Mouse (Mus musculus): ENCODE results near the gene 1110008L16Rik. TPM values are rescaled to one million over a fixed set of nuclear protein-coding genes. Genes with fewer than 3 reads are reported as not detected.
"Not testable (repeated sequence)": the region's sequence is repeated elsewhere in the genome, so short reads cannot be mapped to it uniquely, and the experiment has no call there.

Gene 1110008L16Rik
- total RNA-seq (2021), result 1 to 10 TPM; 7.5 to 8.7 TPM

GRCm38 (mm10) chr12:55299336-55299735, at the start of gene 1110008L16Rik:
TSS of gene 1110008L16Rik (plus strand) at chr12:55299577.
- intact Hi-C loops (cut with DNase I), result no loop called here
- no peak for DNase-seq (ENCODE audit: low spot score in 2 of 2)

GRCm38 (mm10) chr12:55261950-55262349, 37.4 kb upstream of the 1110008L16Rik start:
- DNase-seq (ENCODE audit: low spot score in 2 of 2); intact Hi-C loops (cut with DNase I): not testable (repeated sequence)

- DNase-seq (ENCODE audit: low spot score in 2 of 2); intact Hi-C loops (cut with DNase I): not testable (repeated sequence)
Observed at GRCm38 (mm10) chr12:55263385-55263784, 36.0 kb upstream of the 1110008L16Rik start.

- intact Hi-C loops (cut with DNase I), result no loop called here
- no peak for DNase-seq (ENCODE audit: low spot score in 2 of 2)
Observed at GRCm38 (mm10) chr12:55272243-55272642, 27.1 kb upstream of the 1110008L16Rik start.

GRCm38 (mm10) chr12:55277583-55277982, 21.8 kb upstream of the 1110008L16Rik start:
- DNase-seq (ENCODE audit: low spot score in 2 of 2); intact Hi-C loops (cut with DNase I): not testable (repeated sequence)

- peak; percentile 18 to 44 for DNase-seq (ENCODE audit: low spot score in 2 of 2)
- intact Hi-C loops (cut with DNase I), result no loop called here
Observed at GRCm38 (mm10) chr12:55298112-55298511, 1.3 kb upstream of the 1110008L16Rik start.

GRCm38 (mm10) chr12:55300820-55301351, 1.5 kb downstream of the 1110008L16Rik start:
- DNase-seq (ENCODE audit: low spot score in 2 of 2), result no peak
- intact Hi-C loops (cut with DNase I), result no loop called here

GRCm38 (mm10) chr12:55301472-55302300, 2.3 kb downstream of the 1110008L16Rik start:
- DNase-seq (ENCODE audit: low spot score in 2 of 2), result no peak
- intact Hi-C loops (cut with DNase I), result no loop called here

GRCm38 (mm10) chr12:55302485-55303441, 3.4 kb downstream of the 1110008L16Rik start, which contains the start of gene Ppp2r3c:
TSS of gene Ppp2r3c (minus strand) at chr12:55302998.
- peak; percentile 92 to 94 for DNase-seq (ENCODE audit: low spot score in 2 of 2)
- intact Hi-C loops (cut with DNase I), result no loop called here

GRCm38 (mm10) chr12:55306371-55306770, 7.0 kb downstream of the 1110008L16Rik start:
- intact Hi-C loops (cut with DNase I), result no loop called here
- no peak for DNase-seq (ENCODE audit: low spot score in 2 of 2)

- DNase-seq (ENCODE audit: low spot score in 2 of 2), result no peak
- intact Hi-C loops (cut with DNase I), result no loop called here
Observed at GRCm38 (mm10) chr12:55307566-55307965, 8.2 kb downstream of the 1110008L16Rik start.

GRCm38 (mm10) chr12:55308731-55309130, 9.4 kb downstream of the 1110008L16Rik start:
- no peak for DNase-seq (ENCODE audit: low spot score in 2 of 2)
- intact Hi-C loops (cut with DNase I), result no loop called here

- no peak for DNase-seq (ENCODE audit: low spot score in 2 of 2)
- intact Hi-C loops (cut with DNase I), result no loop called here
Observed at GRCm38 (mm10) chr12:55309501-55309900, 10.1 kb downstream of the 1110008L16Rik start.

GRCm38 (mm10) chr12:55311841-55312240, 12.5 kb downstream of the 1110008L16Rik start:
- intact Hi-C loops (cut with DNase I), result loop anchor here (10.0 kb wide), 2 partner anchors 63 to 513 kb away; partner anchors contain the start of gene Ralgapa1
- no peak for DNase-seq (ENCODE audit: low spot score in 2 of 2)

GRCm38 (mm10) chr12:55313901-55314300, 14.5 kb downstream of the 1110008L16Rik start:
- intact Hi-C loops (cut with DNase I), result loop anchor here (10.0 kb wide), 2 partner anchors 61 to 511 kb away; partner anchors contain the start of gene Ralgapa1

GRCm38 (mm10) chr12:55315192-55315591, 15.8 kb downstream of the 1110008L16Rik start:
- DNase-seq (ENCODE audit: low spot score in 2 of 2), result peak in 1 of 2 experiments; percentile 54
- intact Hi-C loops (cut with DNase I), result loop anchor here (1.0 to 10.0 kb wide), 3 partner anchors 60 to 510 kb away; partner anchors contain the start of gene Ralgapa1

More at GRCm38 (mm10) chr12:55313901-55314300, 14.5 kb downstream of the 1110008L16Rik start:
- no peak for DNase-seq (ENCODE audit: low spot score in 2 of 2)

- DNase-seq (ENCODE audit: low spot score in 2 of 2), result no peak
- intact Hi-C loops (cut with DNase I), result no loop called here
Observed at GRCm38 (mm10) chr12:55321642-55322291, 22.4 kb downstream of the 1110008L16Rik start.

GRCm38 (mm10) chr12:55325702-55326101, 26.3 kb downstream of the 1110008L16Rik start:
- intact Hi-C loops (cut with DNase I), result no loop called here
- DNase-seq (ENCODE audit: low spot score in 2 of 2), result no peak

GRCm38 (mm10) chr12:55328784-55329183, 29.4 kb downstream of the 1110008L16Rik start:
- DNase-seq (ENCODE audit: low spot score in 2 of 2), result no peak
- intact Hi-C loops (cut with DNase I), result no loop called here

Data from left cerebral cortex, postnatal 36 days (tissue).